Mouse (Mus musculus) small intestine, adult 2 months (tissue): ENCODE data around the gene Adcy10. TPM values are rescaled to one million over a fixed set of nuclear protein-coding genes. Genes with fewer than 3 reads are reported as not detected.
A peak's percentile ranks its signal among the peaks of the same experiment; 100 is the strongest.

Experiments used
- H3K27ac ChIP-seq: fragments of 200-500 bp; 2 replicates; pipeline ENCODE4 v1.5.1; 2012; ENCODE audit warnings: low read depth, low read length, control low read depth, inconsistent platforms; ENCODE audit not compliant: insufficient read depth
- H3K27me3 ChIP-seq: fragments of 200-500 bp; 2 replicates; pipeline ENCODE4 v1.6.1; 2012; ENCODE audit warnings: mild to moderate bottlenecking, moderate library complexity, low read length, inconsistent platforms; ENCODE audit not compliant: control insufficient read depth, insufficient read depth
- H3K36me3 ChIP-seq: fragments of 200-500 bp; 2 replicates; pipeline ENCODE4 v1.6.1; 2012; ENCODE audit warnings: mild to moderate bottlenecking, low read length, control low read depth, inconsistent platforms; ENCODE audit not compliant: control insufficient read depth, insufficient read depth
- H3K4me1 ChIP-seq: fragments of 200-500 bp; 2 replicates; pipeline ENCODE4 v1.6.1; 2012; ENCODE audit warnings: low read length, inconsistent platforms, mixed read lengths; ENCODE audit not compliant: control insufficient read depth, insufficient read depth, insufficient read length
- H3K4me3 ChIP-seq: fragments of 200-500 bp; 2 replicates; pipeline ENCODE4 v1.5.1; 2012; ENCODE audit warnings: low read depth, mild to moderate bottlenecking, control low read depth, inconsistent platforms, low read length, moderate library complexity
- CTCF ChIP-seq: fragments of 200-500 bp; IDR thresholded peaks from 2 replicates; pipeline ENCODE4 v1.5.1; 2012; ENCODE audit warnings: low read depth, mild to moderate bottlenecking, control low read depth, inconsistent platforms, low read length, moderate library complexity, mixed read lengths; ENCODE audit not compliant: insufficient replicate concordance, insufficient read length; ENCODE audit errors: extremely low read depth
- POLR2A ChIP-seq: fragments of 200-500 bp; IDR thresholded peaks from 2 replicates; pipeline ENCODE4 v1.6.1; 2012; ENCODE audit warnings: low read depth, mild to moderate bottlenecking, control low read depth, inconsistent platforms, low read length, moderate library complexity
- WGBS: fragments of 180-500 bp; shearing (Covaris S2); methylation state at CpG from one replicate; pipeline ENCODE4 v1.1.7; 2018; 5-methylcytosine and 5-hydroxymethylcytosine counted together
- polyA plus RNA-seq: library from polyadenylated mRNA; depleted of rRNA; stranded (reverse); fragments of >200 nt; gene quantifications from 2 replicates; pipeline ENCODE4 v1.2.3, GENCODE M21; 2012

Adcy10 gene
- polyA plus RNA-seq, 1 experiment: not detected

DNA sequence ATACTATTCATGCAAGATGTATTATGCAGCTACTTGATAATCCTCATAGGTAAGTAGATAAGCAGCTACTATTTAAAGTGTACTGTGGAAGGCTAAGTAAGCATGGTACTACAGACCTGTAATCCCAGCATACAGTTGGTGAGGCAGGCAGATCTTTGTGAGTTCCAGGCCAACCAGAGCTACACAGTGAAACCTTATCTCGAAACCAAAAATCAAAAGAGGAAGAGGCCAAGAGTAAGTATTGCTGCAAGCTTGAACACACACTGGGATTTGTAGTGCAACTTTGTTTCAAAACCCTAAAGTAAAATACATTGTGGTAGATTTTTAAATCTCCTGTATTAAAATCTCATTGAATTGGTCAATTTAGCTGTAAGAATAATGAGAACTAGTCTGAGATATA is 13.5 kb upstream of the Adcy10 start:
- WGBS: 78% methylated on average over 1 of the region's 1 CpGs
- H3K27ac ChIP-seq: no peak overlapping the region
- no peaks in the 10 kb centered on the region for H3K4me1 ChIP-seq
- no peak overlapping the region for H3K4me3 ChIP-seq
- 0 out of 2 replicates have a peak, but pooled peaks cover 2% of the 10 kb centered on the region for H3K36me3 ChIP-seq
- H3K27me3 ChIP-seq: no peaks in the 10 kb centered on the region
- TF ChIP-seq CTCF (no peak), POLR2A (no peak)

DNA sequence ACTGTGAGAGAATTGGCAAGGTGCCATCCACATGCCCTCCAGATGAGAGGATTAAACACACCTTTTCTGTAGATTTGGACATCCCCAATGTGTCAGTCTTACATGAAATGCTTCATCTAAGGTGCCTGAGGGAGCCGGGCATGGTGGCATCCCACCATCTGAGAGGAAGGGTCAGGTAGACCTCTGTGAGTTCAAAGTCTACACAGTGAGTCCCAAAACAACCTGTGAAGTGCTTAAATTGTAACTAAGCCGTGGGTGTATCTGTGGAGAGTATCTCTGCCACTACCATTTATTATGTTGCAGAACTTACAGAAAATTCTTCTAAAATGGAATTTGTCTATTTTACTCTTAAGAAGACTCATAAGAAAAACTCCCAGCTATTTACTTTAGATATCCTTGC is 1.1 kb downstream of the Adcy10 start:
- WGBS: 77% methylated on average over 2 of the region's 2 CpGs
- H3K27ac ChIP-seq: no peak overlapping the region
- H3K36me3 ChIP-seq: peaks cover 12% of the 10 kb centered on the region
- no peaks in the 10 kb centered on the region for H3K27me3 ChIP-seq
- no peaks in the 10 kb centered on the region for H3K4me1 ChIP-seq
- H3K4me3 ChIP-seq: no peak overlapping the region
- no peak for TF ChIP-seq CTCF
- TF ChIP-seq POLR2A: no peak

DNA sequence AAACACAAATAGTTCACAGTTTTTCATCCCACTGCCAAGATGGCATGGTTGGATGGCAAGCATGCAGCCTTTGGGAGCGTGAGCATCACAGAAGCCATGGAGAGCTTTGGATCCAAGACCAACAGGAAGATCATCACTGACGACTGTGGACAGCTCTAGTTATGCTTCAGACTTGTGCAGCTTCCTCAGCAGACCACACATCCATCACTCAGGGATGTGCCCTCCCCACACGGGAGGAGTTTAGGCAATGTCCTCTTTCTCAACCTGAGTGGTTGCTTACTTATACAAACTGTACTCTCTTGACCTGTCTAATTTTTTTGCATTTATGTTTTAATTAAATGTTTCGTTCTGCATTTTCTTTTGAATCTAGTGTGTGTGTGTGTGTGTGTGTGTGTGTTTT is 4.2 kb downstream of the Adcy10 start:
- WGBS: 80% methylated on average over 4 of the region's 4 CpGs
- H3K4me1 ChIP-seq: no peaks in the 10 kb centered on the region
- no peaks in the 10 kb centered on the region for H3K36me3 ChIP-seq
- H3K27ac ChIP-seq: no peak overlapping the region
- no peak overlapping the region for H3K4me3 ChIP-seq
- H3K27me3 ChIP-seq: no peaks in the 10 kb centered on the region
- TF ChIP-seq CTCF (no peak), POLR2A (no peak)

DNA sequence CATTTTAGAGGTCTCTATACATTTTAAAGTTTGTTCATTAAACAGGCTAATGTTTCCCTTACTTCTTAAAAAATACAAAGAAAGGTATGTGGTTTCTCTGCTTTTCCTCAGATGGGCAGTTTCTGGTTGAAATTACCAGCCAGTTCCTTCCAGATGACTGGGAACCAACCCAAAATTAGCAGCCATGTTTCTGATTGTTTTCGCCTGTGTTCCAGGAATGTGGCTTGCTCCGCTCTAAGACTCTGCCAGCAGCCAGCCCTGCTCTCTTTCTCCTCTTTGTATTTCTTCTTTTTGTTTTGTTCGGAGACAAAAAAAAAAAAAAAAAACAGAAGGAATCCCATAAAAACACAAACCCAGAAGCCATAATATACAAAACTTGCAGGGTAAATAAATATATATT is 13.9 kb downstream of the Adcy10 start:
- no peaks in the 10 kb centered on the region for H3K4me1 ChIP-seq
- no peak overlapping the region for H3K27ac ChIP-seq
- WGBS: 73% methylated on average over 3 of the region's 3 CpGs
- H3K27me3 ChIP-seq: no peaks in the 10 kb centered on the region
- TF ChIP-seq POLR2A: no peak
- TF ChIP-seq CTCF: no peak
- H3K36me3 ChIP-seq: no peaks in the 10 kb centered on the region
- H3K4me3 ChIP-seq: no peak overlapping the region

DNA sequence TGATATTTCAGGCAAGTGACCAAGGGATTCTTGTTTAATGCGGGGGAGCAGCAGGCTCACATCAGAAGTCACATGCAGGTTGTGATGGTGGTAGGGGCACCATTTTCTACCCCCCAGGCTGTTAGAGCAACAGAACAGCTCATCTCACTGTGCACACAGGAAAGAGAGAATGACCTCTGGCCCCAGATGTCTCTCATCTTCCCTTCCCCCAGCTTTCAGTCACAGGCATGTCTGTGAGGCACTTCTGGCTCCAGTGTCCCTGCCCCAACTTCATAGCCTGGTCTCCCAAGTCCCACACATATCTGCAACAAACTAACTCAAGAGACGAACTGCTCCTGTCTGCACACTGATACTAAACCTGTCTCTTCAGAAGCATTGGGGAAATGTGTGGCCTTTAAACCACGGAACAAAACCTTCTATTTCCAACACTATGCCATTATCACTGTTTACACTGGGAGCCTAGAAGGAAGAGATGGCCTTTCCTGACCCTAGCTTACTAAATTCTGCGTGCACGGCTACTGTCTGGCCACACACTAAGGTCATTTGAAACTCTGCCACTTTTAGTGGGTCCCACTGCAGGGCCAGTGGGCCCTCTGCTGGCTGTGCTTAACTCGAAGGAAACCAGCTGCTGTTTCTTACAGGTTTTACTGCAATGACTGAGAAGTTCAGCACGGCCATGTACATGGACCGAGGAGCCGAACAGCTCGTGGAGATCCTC is 18.5 kb downstream of the Adcy10 start:
- Histone ChIP-seq H3K4me3 (no peak overlapping the region), H3K4me1 (no peaks in the 10 kb centered on the region), H3K27me3 (no peaks in the 10 kb centered on the region), H3K27ac (no peak overlapping the region), H3K36me3 (no peaks in the 10 kb centered on the region)
- WGBS: 40% methylated on average over 10 of the region's 10 CpGs
- TF ChIP-seq CTCF (peak; percentile 49; the same call in 1 of the 2 replicates), POLR2A (no peak)

DNA sequence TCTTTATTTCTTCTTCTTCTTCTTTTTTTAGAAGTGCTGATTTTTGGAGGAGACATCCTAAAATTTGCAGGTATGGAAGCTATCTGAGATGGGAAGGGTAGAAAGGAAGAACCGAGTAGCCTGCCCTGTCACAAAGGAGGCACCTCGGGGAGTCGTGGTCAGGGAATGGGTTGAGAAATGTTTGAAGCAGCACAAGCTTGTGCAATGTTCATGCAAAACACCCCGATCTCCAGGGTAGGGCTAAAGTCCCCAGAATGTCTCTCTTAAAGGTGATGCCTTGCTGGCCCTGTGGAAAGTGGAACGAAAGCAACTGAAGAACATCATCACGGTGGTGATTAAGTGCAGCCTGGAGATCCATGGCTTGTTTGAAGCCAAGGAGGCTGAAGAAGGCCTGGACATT is 21.3 kb downstream of the Adcy10 start:
- H3K36me3 ChIP-seq: no peaks in the 10 kb centered on the region
- TF ChIP-seq CTCF: no peak
- no peak for TF ChIP-seq POLR2A
- no peak overlapping the region for H3K27ac ChIP-seq
- 85% methylated on average over 6 of the region's 6 CpGs for WGBS
- H3K4me3 ChIP-seq: no peak overlapping the region
- no peaks in the 10 kb centered on the region for H3K4me1 ChIP-seq
- no peaks in the 10 kb centered on the region for H3K27me3 ChIP-seq

DNA sequence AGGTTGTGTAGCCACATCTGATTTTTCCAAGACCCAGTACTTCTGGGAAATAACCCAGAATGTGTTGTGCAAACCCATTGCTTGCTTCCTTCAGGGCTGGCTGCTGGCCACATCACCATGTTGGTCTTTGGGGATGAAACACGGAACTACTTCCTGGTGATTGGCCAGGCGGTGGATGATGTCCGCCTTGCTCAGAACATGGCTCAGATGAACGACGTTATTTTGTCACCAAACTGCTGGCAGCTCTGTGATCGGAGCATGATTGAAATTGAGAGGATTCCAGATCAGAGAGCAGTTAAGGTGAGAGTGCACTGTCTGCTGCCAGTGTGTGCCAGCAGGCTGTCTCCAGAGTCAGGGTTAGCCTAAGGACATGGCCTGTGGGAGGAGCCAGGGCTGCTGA is 25.2 kb downstream of the Adcy10 start:
- H3K27me3 ChIP-seq: no peaks in the 10 kb centered on the region
- H3K4me1 ChIP-seq: no peaks in the 10 kb centered on the region
- no peak overlapping the region for H3K27ac ChIP-seq
- TF ChIP-seq POLR2A (no peak), CTCF (no peak)
- H3K4me3 ChIP-seq: no peak overlapping the region
- H3K36me3 ChIP-seq: no peaks in the 10 kb centered on the region
- 82% methylated on average over 6 of the region's 6 CpGs for WGBS

DNA sequence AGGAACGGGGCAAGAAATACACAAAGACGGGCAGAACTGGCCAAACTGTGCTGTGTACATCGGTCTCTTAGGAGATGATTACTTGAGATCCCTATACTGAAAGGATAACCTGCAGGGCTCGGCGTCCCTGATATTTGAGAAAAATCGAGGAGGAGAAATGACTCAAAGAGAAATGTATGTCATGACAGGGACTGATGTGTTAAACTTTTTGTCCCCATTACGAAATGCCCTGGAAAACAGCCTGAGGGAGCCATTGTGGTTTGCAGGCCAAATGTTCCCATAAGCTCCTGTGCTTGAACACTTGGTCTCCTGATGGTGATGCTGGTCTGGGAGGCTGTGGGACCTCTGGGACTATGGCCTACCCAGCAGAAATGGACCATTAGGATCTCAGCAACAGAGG is 35.7 kb downstream of the Adcy10 start:
- Histone ChIP-seq H3K4me1 (no peaks in the 10 kb centered on the region), H3K27me3 (no peaks in the 10 kb centered on the region), H3K4me3 (no peak overlapping the region), H3K27ac (no peak overlapping the region), H3K36me3 (no peaks in the 10 kb centered on the region)
- WGBS: 88% methylated on average over 7 of the region's 7 CpGs
- TF ChIP-seq POLR2A: no peak
- TF ChIP-seq CTCF: no peak
